29 mouse cellular contexts compared by ENCODE assay signal in genomic region chr12:77067938-77068337, GRCm38 (mm10).
"Had no signal": no experiment of that assay in that cellular context is flagged by ENCODE, and none has a peak within 500 bp of the region (broad histone marks: within the 10 kb centered on the region; RNA-seq: fewer than 3 reads in every experiment).

No protein-coding gene starts in this region.

- DNase-seq: left cerebral cortex, postnatal 4 days; liver; liver, embryonic 13.5 days; liver, postnatal 0 days; lung, adult 18-20 months; lung, adult 2 months; lung, embryonic 14.5 days; lung, postnatal 10 days; lung, postnatal 14 days; lung, postnatal 36 days; lung, postnatal 4 days; midbrain, embryonic 14.5 days had no signal

- H3K27ac ChIP-seq: left cerebral cortex, adult 2 months; limb, embryonic 10.5 days; limb, embryonic 12.5 days; limb, embryonic 13.5 days; limb, embryonic 15.5 days; liver, embryonic 12.5 days; liver, embryonic 13.5 days; liver, embryonic 14.5 days; liver, embryonic 15.5 days; lung, embryonic 15.5 days; macrophage; midbrain, embryonic 10.5 days; midbrain, embryonic 12.5 days; midbrain, embryonic 13.5 days; midbrain, embryonic 15.5 days had no signal

- H3K9me3 ChIP-seq: limb, embryonic 10.5 days; limb, embryonic 12.5 days; limb, embryonic 13.5 days; limb, embryonic 15.5 days; liver, embryonic 12.5 days; liver, embryonic 13.5 days; liver, embryonic 15.5 days; lung, embryonic 15.5 days; midbrain, embryonic 10.5 days; midbrain, embryonic 12.5 days; midbrain, embryonic 13.5 days; midbrain, embryonic 15.5 days had no signal

- H3K4me3 ChIP-seq: left cerebral cortex, adult 2 months; limb, embryonic 10.5 days; limb, embryonic 12.5 days; limb, embryonic 13.5 days; limb, embryonic 15.5 days; liver, embryonic 12.5 days; liver, embryonic 13.5 days; liver, embryonic 15.5 days; lung, embryonic 15.5 days; midbrain, embryonic 10.5 days; midbrain, embryonic 12.5 days; midbrain, embryonic 13.5 days; midbrain, embryonic 15.5 days; myocyte had no signal

- H3K36me3 ChIP-seq: limb, embryonic 10.5 days; limb, embryonic 12.5 days; limb, embryonic 13.5 days; limb, embryonic 15.5 days; liver, embryonic 12.5 days; liver, embryonic 13.5 days; liver, embryonic 15.5 days; lung, embryonic 15.5 days; midbrain, embryonic 10.5 days; midbrain, embryonic 12.5 days; midbrain, embryonic 13.5 days; midbrain, embryonic 15.5 days had no signal

- ATAC-seq: liver, embryonic 12.5 days; liver, postnatal 0 days; lung, postnatal 0 days; midbrain, embryonic 13.5 days; midbrain, embryonic 15.5 days; midbrain, embryonic 16.5 days had no signal

- H3K9ac ChIP-seq: limb, embryonic 12.5 days; limb, embryonic 13.5 days; limb, embryonic 15.5 days; liver, embryonic 12.5 days; liver, embryonic 13.5 days; liver, embryonic 14.5 days; liver, embryonic 15.5 days; liver, postnatal 0 days; lung, embryonic 14.5 days; lung, embryonic 15.5 days; midbrain, embryonic 12.5 days; midbrain, embryonic 13.5 days; midbrain, embryonic 15.5 days had no signal

- H3K27me3 ChIP-seq: limb, embryonic 12.5 days; limb, embryonic 13.5 days; limb, embryonic 15.5 days; liver, embryonic 12.5 days; liver, embryonic 13.5 days; liver, embryonic 15.5 days; lung, embryonic 15.5 days; midbrain, embryonic 13.5 days; midbrain, embryonic 15.5 days had no signal

- H3K4me1 ChIP-seq: limb, embryonic 10.5 days; limb, embryonic 12.5 days; limb, embryonic 15.5 days; lung, embryonic 15.5 days; midbrain, embryonic 10.5 days; midbrain, embryonic 12.5 days; midbrain, embryonic 13.5 days; midbrain, embryonic 15.5 days had no signal
